Mouse (Mus musculus) lung, adult 2 months (tissue): ENCODE results near the gene Sacs.

Experiments used
- CTCF ChIP-seq: fragments of 200-500 bp; IDR thresholded peaks from 2 replicates; pipeline ENCODE4 v1.5.1; 2011; ENCODE audit warnings: mild to moderate bottlenecking, low read length, control low read depth; ENCODE audit not compliant: insufficient read depth
- POLR2A ChIP-seq: fragments of 200-500 bp; IDR thresholded peaks from 2 replicates; pipeline ENCODE4 v1.6.1; 2011; ENCODE audit warnings: low read depth, mild to moderate bottlenecking, control low read depth, low read length, borderline replicate concordance; ENCODE audit errors: extremely low read depth

- TF ChIP-seq POLR2A (no peak), CTCF (no peak)
Observed at GRCm38 (mm10) chr14:61226151-61226550, 87.9 kb downstream of the Sacs start.
